Mouse (Mus musculus): ENCODE measurements around the gene Cldn24.

DNA sequence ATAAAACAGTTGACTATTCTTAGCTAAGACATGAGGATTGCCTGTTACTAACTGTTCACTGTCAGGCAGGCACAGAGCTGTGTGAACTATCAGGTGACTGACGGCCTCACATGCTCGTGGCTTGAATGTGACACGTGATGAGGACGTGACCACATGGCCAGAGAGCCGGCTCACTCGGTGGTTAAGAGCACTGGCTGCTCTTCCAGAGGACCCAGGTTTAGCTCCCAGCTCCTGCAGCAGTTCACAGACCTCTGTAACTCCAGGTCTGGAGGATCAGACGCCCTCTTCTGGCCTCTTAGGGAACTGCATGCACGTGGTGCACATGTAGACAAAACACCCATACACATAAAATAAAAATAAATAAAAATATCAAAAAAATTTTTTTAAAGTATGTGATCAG is 27.9 kb downstream of the Cldn24 start:
- TF ChIP-seq CTCF (conservative IDR thresholded peaks at IDR 0.05; ENCODE audit: low read length) (peak; percentile 39), NANOG (IDR thresholded peaks at IDR 0.05; ENCODE audit: borderline replicate concordance, low read length) (no peak)

Measured in E14TG2a.4 (cell line).